Mouse (Mus musculus) bone marrow, adult 2 months (tissue): ENCODE data around the gene Ubp1.

Experiments
- CTCF ChIP-seq: fragments of 200-500 bp; IDR thresholded peaks from 2 replicates; pipeline ENCODE4 v1.5.1; 2011; ENCODE audit warnings: low read length, control low read depth; ENCODE audit not compliant: control insufficient read depth, insufficient read depth
- POLR2A ChIP-seq: fragments of 200-500 bp; IDR thresholded peaks from 2 replicates; pipeline ENCODE4 v1.6.1; 2011; ENCODE audit warnings: low read depth, mild to moderate bottlenecking, control low read depth, low read length, borderline replicate concordance; ENCODE audit not compliant: control insufficient read depth

GRCm38 (mm10) chr9:114019012-114019762, 88.5 kb downstream of the Ubp1 start:
- TF ChIP-seq CTCF (no peak), POLR2A (no peak)
